Mouse (Mus musculus) CD4-positive, CD25-positive, alpha-beta regulatory T cell, adult 9 weeks (primary cell): ENCODE data around the gene Gga2. TPM values are rescaled to one million over a fixed set of nuclear protein-coding genes. Genes with fewer than 3 reads are reported as not detected.

Source experiments
- polyA plus RNA-seq: library from polyadenylated mRNA; unstranded; fragments of 100-300 nt; shearing (Covaris generic); gene quantifications from one replicate; pipeline ENCODE4 v1.2.1, GENCODE M21; 2017

The Gga2 gene
- polyA plus RNA-seq, result 2.9 TPM

DNA sequence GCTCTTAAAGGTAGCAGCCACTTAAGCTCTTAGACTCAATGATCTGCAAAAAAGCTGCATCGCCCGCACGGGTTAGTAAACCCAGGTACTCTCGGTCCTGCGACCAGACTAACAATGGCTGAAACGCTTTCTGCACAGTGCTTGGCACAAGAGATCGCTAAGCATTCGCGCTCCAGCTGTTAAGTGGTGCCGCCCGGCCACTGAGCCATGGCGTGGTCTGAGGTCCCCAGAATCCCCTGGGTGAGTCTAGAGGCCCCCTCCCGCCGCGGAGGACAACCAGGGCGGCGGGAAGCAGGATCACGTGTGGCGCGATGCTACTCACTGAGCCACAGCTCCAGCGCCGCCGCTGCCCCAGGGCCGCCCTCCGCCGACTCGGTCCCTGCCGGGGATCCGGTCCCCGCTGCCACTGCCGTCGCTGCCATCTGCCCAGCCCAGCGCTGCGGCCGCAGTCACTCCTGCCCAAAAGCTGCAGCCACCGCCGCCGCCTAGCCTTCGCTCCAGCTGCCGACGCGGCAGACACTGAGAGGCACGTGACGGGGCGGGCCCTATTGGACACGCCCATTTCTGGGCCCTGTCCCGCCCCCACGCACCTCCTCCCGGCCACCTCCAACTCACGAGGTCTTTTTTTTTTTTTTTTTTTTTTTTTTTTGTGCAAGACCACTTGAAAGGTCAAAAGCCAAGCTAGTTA is at the start of gene Gga2:
Gene Gga2 (minus strand): TSS at position 556 of the 688 bp plus-strand sequence.

DNA sequence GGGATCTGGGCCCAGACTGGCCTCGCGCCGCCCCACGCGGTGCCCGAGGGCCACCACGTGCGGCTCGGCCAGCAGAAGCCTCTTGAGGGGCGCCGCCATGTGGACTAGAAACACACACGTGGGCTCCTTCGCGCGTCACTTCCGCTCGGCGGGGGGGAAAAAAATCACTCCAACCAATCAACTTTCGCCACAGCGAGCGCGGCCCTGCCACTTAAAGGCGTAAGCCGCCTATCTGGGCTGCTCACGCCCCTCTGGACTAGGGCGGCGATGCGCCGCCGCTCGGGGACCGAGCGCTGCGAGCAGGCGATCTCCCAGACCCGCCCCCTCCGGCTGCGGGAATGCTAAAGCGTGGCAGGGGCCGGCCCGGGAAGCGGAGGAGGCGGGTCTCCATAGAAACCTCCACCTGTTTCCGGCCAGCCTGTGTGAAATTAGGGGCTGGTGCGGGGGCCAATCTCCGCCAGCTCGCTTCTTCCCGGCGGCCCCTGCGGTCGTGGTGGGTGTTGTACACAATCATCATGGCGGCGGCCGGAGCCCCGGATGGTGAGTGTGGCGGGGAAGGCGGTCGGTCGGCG is 46.0 kb upstream of the Gga2 start, which contains the start of the genes Ubfd1 and Ears2:
Gene Ubfd1 (plus strand): TSS at position 231 of the 572 bp plus-strand sequence.
Gene Ears2 (minus strand): TSS at position 319 of the 572 bp plus-strand sequence.

DNA sequence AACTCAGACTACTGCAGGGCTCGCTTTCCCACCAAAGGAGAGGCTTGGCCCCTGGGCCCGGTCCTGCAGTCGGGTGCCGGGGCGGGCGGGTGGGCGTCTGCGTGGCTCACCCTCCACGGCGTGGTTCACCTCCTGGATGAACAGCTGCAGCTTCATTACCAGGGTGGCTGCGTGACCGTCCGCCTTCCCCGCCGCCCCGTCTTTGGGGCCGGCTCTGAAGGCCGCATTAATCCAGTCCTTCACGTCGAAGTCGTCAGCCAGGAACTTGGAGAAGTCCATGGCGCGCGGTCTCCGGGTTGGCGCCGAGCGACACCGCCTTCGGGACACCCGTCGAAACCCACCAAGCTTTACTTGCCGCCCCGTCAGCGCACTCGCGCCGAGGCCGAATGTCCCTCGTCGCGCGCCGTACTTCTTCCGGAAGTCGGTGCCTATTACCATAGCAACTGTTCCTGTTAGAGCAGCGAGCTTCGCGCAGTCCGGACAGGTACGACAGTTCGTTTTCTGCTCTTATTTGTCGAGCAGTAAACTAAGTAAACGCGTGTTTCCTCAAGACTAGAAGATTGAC is 39.6 kb downstream of the Gga2 start, which contains the start of gene Cog7:
Gene Cog7 (minus strand): TSS at position 405 of the 565 bp plus-strand sequence.

Other genes starting within 250 kb of the Gga2 start
- 0.61 TPM for gene Scnn1b, start 156.2 kb downstream of the Gga2 start, polyA plus RNA-seq
- gene Cog7, start 39.5 kb downstream of the Gga2 start, polyA plus RNA-seq, result 19.7 TPM
- gene Ubfd1, start 46.0 kb upstream of the Gga2 start, polyA plus RNA-seq, result 7.6 TPM
- gene Ears2, start 46.0 kb upstream of the Gga2 start, polyA plus RNA-seq, result 11.8 TPM
- 124 TPM for gene Ndufab1, start 80.7 kb upstream of the Gga2 start, polyA plus RNA-seq
- 9.1 TPM for gene Palb2, start 111.8 kb upstream of the Gga2 start, polyA plus RNA-seq
- gene Dctn5, start 111.8 kb upstream of the Gga2 start, polyA plus RNA-seq, result 138 TPM
- gene Plk1, start 138.2 kb upstream of the Gga2 start, polyA plus RNA-seq, result 5.4 TPM
- not detected for gene Ern2, start 165.0 kb upstream of the Gga2 start, polyA plus RNA-seq
- not detected for gene Chp2, start 198.3 kb upstream of the Gga2 start, polyA plus RNA-seq